Mouse (Mus musculus) urinary bladder, postnatal 14 days (tissue): Measurements from ENCODE around the gene Gbp9.
A peak's percentile ranks its signal among the peaks of the same experiment; 100 is the strongest.
"Not testable (repeated sequence)": the region's sequence is repeated elsewhere in the genome, so short reads cannot be mapped to it uniquely, and the experiment has no call there.

Experiments
- DNase-seq: peaks from one replicate; pipeline ENCODE4 v3.0.0; 2021; ENCODE audit warnings: low spot score

Gbp9 gene

GRCm38 (mm10) chr5:105139409-105140088 is at the start of gene Gbp9, which contains the start of the genes Gbp8 and Gbp4:
Gene Gbp9, minus strand, starts transcription at chr5:105139539.
Gene Gbp8, minus strand, starts transcription at chr5:105139540.
Gene Gbp4, minus strand, starts transcription at chr5:105139586.
- not testable (repeated sequence) for DNase-seq

DNA sequence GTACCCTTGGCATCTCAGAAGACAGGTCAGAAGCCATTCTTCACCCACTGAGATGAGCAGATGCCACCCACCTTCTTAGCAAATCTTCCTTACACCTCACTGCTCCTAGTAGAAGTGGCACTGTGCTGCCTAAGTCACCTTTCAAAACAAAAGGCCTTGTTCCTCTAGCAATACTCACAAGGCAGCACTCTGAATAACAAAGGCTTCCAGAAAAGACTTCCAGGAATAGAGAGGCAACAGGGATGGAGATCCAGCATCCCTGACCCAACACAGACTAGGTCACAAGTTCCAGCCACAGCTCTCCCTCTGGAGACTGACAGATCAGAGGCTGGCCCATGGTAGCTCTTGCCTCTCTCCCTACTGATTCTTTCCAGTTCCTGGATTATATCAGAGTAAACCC is 42.1 kb upstream of the Gbp9 start:
- DNase-seq: no peak

- DNase-seq: no peak
Observed at GRCm38 (mm10) chr5:105156582-105156981, 17.2 kb upstream of the Gbp9 start.

GRCm38 (mm10) chr5:105154049-105154448 is 14.7 kb upstream of the Gbp9 start:
- no peak for DNase-seq

- DNase-seq: not testable (repeated sequence)
Observed at GRCm38 (mm10) chr5:105148062-105148461, 8.7 kb upstream of the Gbp9 start.

DNA sequence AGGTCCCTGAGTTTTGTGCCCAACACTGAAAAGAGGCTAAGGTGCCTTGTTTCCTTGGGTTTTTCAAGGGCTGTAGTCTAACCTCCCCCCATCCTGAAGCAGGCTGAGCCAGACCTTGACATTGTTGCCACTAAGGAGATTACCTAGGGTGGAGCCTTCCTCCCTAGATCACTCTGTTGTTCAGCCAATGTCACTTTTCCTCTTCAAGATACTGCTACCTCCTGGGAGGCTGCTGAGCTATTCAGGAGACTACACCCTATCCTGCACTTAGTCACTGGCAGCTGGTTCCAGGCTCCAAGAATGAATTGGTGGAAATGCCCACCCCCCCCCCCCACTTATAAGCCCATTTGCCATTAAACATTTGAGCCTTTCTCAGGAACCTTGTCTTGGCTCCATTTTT is 7.1 kb upstream of the Gbp9 start:
- DNase-seq: no peak

DNA sequence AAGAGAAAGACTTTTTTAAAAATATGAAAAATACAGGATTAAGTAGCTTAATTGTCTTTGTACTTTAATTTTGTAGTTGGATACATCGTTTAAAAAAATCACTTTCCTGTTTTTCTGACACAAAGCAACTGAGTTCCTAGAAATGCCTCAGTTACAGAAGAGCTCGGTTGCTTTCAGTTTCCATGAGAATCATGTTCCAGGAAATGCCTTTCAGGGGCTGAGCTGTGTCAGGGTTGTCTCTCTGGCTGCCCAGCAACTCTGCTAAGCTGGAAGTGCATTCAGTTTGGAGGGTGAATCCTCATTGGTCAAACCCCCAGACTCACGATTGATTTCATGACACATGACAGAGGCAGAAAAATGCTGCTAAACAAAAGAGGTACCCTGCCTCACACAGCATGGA is 6.4 kb upstream of the Gbp9 start:
- not testable (repeated sequence) for DNase-seq

DNA sequence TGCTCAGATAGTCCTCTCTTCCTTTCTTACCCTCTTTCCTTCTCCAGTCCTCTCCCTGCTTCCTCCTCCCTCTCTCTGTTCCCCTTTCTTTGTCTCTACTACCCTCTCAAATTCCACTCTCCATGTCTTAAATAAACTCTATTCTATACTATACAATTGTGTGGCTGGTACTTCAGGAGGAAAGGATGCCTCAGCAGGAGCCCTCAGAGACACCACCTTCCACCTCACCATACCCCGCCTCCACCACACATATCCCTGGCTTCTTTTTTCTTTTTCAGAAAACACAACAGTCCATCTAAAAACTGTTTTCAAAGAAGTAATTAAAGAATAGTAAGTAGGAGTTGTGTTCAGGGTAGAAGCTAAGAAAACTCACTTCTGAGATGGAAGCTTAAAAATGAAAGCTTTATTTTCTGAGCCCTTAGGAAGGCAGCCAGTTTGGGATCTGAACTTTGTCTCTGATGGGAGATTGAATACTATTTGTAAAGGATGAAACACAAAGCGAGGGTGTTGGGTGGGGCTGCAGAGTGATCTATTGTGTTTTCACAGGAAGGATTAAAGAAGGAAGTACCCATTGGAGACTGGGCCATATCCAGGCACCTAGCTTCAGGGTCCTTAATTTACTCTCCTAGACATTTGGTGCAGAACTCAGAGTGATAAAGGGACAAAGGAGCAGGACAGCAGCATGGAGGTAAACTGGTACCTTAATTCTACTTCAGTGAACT is 911 bp upstream of the Gbp9 start:
- not testable (repeated sequence) for DNase-seq

DNA sequence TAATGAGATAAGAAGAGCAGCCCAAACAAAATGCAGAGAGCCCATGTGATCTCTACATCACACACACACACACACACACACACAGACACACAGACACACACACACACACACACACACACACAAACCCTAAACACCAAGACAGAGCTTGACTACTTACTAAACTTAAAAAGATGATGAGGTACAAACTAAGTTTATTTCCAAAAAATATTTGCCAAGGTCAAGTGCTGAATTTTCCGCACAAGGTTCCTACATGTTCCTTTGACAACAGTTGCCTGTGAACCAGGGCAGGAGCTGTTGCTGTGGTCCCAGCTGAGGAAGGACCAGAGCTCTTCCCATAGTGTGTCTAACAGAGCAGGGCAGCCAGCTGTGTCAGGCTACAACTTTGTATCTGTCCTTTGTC is 433 bp downstream of the Gbp9 start:
- no peak for DNase-seq

DNA sequence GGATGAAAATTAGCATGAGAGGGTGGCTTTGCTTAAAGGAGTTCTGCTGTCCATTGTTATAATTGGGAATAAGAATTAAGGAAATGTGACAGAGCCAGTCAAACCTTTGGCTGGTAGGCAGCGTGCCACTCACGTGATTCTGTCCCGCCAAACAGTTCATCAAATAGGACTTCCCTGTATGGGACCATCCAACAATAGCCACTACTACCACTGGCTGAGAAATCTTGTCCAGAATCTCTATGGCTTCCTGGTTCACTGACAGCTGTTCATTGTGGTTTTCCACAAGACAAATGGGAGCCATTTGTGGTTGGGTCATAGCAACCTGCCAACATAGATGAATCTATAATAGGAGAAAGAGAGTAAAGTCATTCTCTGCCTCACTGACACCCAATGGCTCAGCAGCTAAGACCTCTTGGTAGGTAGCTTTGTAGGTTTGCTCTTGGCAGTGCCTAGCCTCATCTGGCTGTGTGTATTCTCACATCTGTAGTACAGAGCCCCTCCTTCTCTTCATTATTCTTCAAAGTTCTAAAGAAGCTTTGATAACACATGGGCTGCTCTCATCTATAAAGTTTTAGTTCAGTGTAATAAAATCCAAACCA is 2.5 kb downstream of the Gbp9 start:
- DNase-seq: not testable (repeated sequence)

GRCm38 (mm10) chr5:105121731-105122130 is 17.6 kb downstream of the Gbp9 start:
- not testable (repeated sequence) for DNase-seq

DNA sequence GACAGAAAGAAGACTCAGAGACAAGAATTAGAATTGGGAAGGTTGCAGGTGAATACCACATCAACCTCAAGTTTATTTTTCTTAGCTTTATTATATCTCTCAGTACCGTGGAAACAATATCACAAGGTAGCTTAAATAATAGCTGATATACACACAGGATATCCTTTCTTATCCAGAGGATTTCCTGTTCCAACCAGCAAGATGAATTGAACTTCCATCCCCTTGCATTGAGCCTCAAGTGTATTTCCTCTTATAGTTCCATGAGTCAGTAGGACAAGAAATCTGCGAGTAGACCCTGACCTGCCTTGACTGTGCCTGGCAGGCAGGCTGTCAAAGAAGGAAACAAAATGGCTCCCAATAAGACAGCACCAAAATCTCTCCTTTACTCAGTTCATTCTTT is 23.6 kb downstream of the Gbp9 start:
- no peak for DNase-seq

- DNase-seq: no peak
Observed at GRCm38 (mm10) chr5:105114696-105115095, 24.6 kb downstream of the Gbp9 start.

- DNase-seq: no peak
Observed at GRCm38 (mm10) chr5:105113656-105114055, 25.7 kb downstream of the Gbp9 start.

GRCm38 (mm10) chr5:105110271-105110852 is 29.0 kb downstream of the Gbp9 start:
- peak; percentile 27 for DNase-seq

- not testable (repeated sequence) for DNase-seq
Observed at GRCm38 (mm10) chr5:105109775-105110174, 29.6 kb downstream of the Gbp9 start.

GRCm38 (mm10) chr5:105105689-105106088 is 33.6 kb downstream of the Gbp9 start:
- DNase-seq: not testable (repeated sequence)

DNA sequence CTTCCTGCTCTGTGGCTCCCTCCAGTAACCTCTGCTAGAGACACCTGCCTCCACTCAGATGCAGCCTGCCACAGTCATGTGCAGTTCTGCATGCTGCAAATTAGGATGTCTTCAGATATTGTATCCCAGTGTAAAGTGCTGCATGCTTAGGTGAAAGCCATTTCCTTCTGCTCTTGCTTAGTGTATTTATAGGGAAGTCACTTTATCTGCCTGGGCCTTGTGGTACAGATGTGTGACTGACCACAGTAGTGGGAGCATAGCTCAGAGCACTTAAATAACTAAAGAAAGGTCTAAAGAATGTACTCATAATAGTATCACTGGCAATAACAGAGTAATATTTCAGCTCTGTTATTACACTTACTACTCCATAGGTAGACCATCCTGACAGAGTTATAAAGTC is 57.4 kb downstream of the Gbp9 start:
- no peak for DNase-seq

GRCm38 (mm10) chr5:105068356-105068755 is 71.0 kb downstream of the Gbp9 start:
- not testable (repeated sequence) for DNase-seq

DNA sequence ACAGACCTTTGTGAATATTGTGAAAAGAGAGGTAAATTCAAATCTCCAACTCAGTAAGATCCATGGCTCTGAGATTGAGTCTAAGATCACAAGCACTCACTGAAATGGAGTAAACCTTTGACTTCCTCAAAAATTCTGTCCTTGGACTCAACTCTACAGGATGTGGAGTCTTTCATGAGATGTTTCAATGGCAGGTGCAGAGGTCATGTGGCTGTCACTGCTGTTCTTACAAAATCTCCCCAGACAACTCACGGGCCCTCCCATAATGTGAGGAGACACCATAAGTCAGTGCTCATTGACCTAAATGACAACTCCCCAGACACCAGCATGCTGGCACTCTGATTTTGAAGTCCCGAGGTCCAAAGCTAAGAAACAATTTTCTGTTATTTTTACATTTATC is 74.9 kb downstream of the Gbp9 start:
- DNase-seq: not testable (repeated sequence)

DNA sequence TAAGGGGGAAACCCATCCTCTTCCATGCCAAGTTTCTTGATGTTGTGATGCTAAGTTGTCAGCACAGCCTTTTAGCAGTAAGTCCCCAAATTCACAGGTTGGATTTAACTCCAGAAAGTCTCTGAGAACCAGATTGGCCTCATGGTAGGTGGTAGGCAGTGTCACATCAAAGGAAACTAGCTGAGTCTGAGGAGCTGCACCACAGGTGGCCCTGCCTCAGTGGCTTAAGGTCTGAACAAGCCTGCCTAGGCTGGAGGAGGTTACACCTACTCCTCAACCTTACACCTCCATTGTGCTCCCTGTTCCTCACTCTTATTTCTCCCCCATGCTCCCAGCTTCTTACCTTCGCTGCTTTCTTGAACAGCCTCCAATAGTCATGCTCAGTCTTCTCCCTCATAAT is 76.0 kb downstream of the Gbp9 start:
- DNase-seq: no peak

DNA sequence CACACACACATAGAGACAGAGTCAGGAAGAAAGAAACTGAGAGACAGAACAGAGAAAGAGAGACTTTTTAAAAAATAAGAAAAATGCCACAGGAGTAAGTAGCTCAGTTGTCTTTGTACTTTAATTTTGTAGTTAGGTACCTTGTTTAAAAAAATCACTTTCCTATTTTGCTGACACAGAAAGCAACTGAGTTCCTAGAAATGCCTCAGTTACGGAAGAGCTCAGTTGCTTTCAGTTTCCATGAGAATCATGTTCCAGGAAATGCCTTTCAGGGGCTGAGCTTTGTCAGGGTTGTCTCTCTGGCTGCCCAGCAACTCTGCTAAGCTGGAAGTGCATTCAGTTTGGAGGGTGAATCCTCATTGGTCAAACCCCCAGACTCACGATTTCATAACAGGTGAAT is 76.9 kb downstream of the Gbp9 start:
- DNase-seq: not testable (repeated sequence)

- DNase-seq: no peak
Observed at GRCm38 (mm10) chr5:105060224-105060623, 79.1 kb downstream of the Gbp9 start.
